Mouse (Mus musculus) ES-Bruce4 (cell line): ENCODE data around the gene Tarbp1.

Experiments used
- CTCF ChIP-seq: IDR thresholded peaks from one replicate; pipeline ENCODE4 v1.8.1; 2011; ENCODE audit warnings: low read depth, low read length
- POLR2A ChIP-seq: IDR thresholded peaks from one replicate; pipeline ENCODE4 v1.8.1; 2011; ENCODE audit warnings: low read length; ENCODE audit not compliant: insufficient read depth

DNA sequence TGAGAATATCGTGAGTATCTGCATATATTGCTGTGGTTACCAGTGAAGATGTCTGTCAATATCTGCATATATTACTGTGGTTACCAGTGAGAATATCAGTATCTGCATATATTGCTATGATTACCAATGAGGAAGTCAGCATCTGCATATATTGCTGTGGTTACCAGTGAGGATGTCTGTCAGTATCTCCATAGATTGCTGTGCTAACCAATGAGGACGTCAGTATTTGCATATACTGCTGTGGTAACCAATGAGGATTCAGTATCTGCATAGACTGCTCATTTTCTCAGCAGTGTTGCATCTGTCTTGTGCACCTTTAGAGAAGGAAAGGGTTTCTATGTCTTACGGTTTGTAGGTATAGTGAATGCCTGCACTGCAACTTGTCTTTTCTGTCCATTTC lies 54.0 kb downstream of the Tarbp1 start:
- TF ChIP-seq CTCF, result no peak
- no peak for TF ChIP-seq POLR2A
